7 mouse cellular contexts compared by ENCODE assay signal in the genomic region with DNA sequence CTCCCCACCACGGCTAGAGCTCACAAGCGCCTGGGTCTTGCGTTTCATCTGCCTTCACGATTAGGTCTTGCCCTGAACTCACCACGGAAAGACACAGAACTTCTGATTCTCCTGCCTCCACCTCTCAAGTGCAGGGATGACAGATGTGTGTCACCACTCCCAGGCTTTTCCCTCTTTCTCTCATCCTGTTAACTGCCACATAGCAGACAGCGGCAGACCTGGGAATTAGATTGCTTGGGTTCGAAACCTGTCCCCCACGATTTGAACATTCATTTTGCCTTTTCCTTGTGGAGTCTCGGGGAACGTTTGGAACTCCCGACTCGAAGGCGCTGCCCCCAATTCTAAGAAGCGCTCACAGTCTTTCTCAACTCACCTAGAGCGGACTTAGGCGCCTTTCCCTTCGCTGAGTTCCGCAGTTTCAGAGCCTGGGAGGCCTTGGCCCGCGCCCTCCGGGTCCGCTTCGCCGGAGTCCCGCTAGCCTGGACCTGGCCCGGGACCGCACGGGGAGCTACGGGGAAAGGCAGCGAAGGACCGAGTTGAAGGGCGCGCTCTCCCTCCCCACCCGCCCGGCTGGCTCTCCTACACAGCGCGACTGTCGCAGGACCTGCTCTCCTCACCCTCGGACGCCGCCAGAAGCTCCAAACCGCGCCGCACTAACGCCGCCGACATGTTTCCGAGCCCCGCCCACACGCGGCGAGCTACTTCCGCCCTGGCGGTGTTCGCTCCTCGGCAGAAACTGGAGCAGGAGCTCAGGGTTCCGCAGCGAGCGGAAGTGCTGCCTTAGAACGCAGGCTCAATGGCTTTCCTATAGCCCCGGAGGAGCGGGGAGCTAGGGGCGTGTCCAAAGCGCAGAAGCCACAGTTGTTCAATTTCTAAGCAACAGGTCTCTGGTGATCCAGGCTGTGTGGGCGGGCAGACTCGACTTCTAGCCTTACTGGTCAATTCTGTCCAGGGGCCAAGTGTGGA. TPM values are rescaled to one million over a fixed set of nuclear protein-coding genes. Genes with fewer than 3 reads are reported as not detected.
DNase-seq lines count a peak whose midpoint lies in the region; ATAC-seq lines count a peak whose summit lies in the region.

A gene (minus strand): TSS at position 706 of the 966 bp plus-strand sequence.

- H3K27me3 ChIP-seq in intestine, embryonic 15.5 days (replicated peaks) = no peaks in the 10 kb centered on the region
- no peaks in the 10 kb centered on the region for H3K27me3 ChIP-seq in midbrain, embryonic 11.5 days (ENCODE audit: control insufficient read depth, insufficient read depth, low read length)

- peak; percentile 95 for ATAC-seq in intestine, embryonic 15.5 days
- ATAC-seq in midbrain, embryonic 11.5 days (ENCODE audit: low FRiP score) = peak; percentile 91

- H3K27ac ChIP-seq in intestine, embryonic 15.5 days = peak within 1 kb of the TSS; percentile 29
- H3K27ac ChIP-seq in midbrain, embryonic 11.5 days (ENCODE audit: low read depth, low read length) = peak within 1 kb of the TSS; percentile 20; the same call in 1 of the 2 replicates

- intact Hi-C loops in gastrocnemius, postnatal 36 days (cut with DNase I) = loop anchor here (10.0 kb wide), 1 partner anchor 611 kb away; no protein-coding TSS in a partner anchor
- intact Hi-C loops in left cerebral cortex, postnatal 36 days (cut with DNase I) = loop anchor here (5.0 kb wide), 2 partner anchors 37 to 172 kb away; a partner anchor contains a TSS

- H3K9me3 ChIP-seq in intestine, embryonic 15.5 days = no peaks in the 10 kb centered on the region
- H3K9me3 ChIP-seq in midbrain, embryonic 11.5 days (ENCODE audit: control insufficient read depth, low read length) = no peaks in the 10 kb centered on the region

- H3K36me3 ChIP-seq in intestine, embryonic 15.5 days = peaks cover 4% of the 10 kb centered on the region; the same call in 1 of the 2 replicates
- no peaks in the 10 kb centered on the region for H3K36me3 ChIP-seq in midbrain, embryonic 11.5 days (ENCODE audit: control insufficient read depth, insufficient read depth, low read length)

- peak within 1 kb of the TSS; percentile 71 for H3K4me3 ChIP-seq in intestine, embryonic 15.5 days (replicated peaks)
- peak within 1 kb of the TSS; percentile 93 for H3K4me3 ChIP-seq in midbrain, embryonic 11.5 days (ENCODE audit: low read depth, low read length)

- peaks cover 20% of the 10 kb centered on the region for H3K4me1 ChIP-seq in intestine, embryonic 15.5 days (replicated peaks)
- peaks cover 8% of the 10 kb centered on the region; the same call in 1 of the 2 replicates for H3K4me1 ChIP-seq in midbrain, embryonic 11.5 days (ENCODE audit: control insufficient read depth, insufficient read depth, low read length)

- DNase-seq in adrenal gland, adult 2 months = peak; percentile 92
- DNase-seq in embryo, embryonic 11 days = peak; percentile 96
- DNase-seq in gastrocnemius, postnatal 36 days = peak; percentile 81 to 82
- DNase-seq in left cerebral cortex, postnatal 36 days (ENCODE audit: low spot score in 2 of 2) = peak; percentile 83 to 86
- peak; percentile 98 for DNase-seq in midbrain, embryonic 11.5 days (ENCODE audit: low spot score, missing footprints)
- peak; percentile 86 for DNase-seq in skeletal muscle tissue, adult 2 months (ENCODE audit: low read depth, low spot score)

- peak within 1 kb of the TSS; percentile 78 for H3K9ac ChIP-seq in intestine, embryonic 15.5 days
- H3K9ac ChIP-seq in midbrain, embryonic 11.5 days (ENCODE audit: low read length) = peak within 1 kb of the TSS; percentile 81

- WGBS in intestine, embryonic 15.5 days = under 1% methylated on average over 66 of the region's 66 CpGs
- whole genome bisulfite sequencing in midbrain, embryonic 11.5 days = 2% methylated on average over 60 of the region's 66 CpGs

- H3K4me2 ChIP-seq in intestine, embryonic 15.5 days (replicated peaks) = peak within 1 kb of the TSS; percentile 58
- H3K4me2 ChIP-seq in midbrain, embryonic 11.5 days = peak within 1 kb of the TSS; percentile 77

RNA-seq across cellular contexts. Expression of the gene that starts here (rescaled TPM):
- total RNA-seq in adrenal gland, adult 2 months (2021) = 10 to 100 TPM; 41.8 to 45.8 TPM
- polyA plus RNA-seq in adrenal gland, adult 2 months (2012; rRNA removed) = 20.0 and 21.3 TPM in 2 replicates
- total RNA-seq in gastrocnemius, postnatal 36 days (2021) = 10 to 100 TPM; 11.6 to 12.4 TPM
- 55.4 and 56.0 TPM in 2 replicates for polyA plus RNA-seq in intestine, embryonic 15.5 days (2015; fragmentation: Nextera tagmentation; extraction: Ambion mirVana)
- 10 to 100 TPM; 40.9 to 41.1 TPM for total RNA-seq in left cerebral cortex, postnatal 36 days (2021)
- polyA plus RNA-seq in midbrain, embryonic 11.5 days (2014; fragmentation: Nextera tagmentation; extraction: Ambion mirVana) = 70.9 and 75.4 TPM in 2 replicates

Comparison
In these comparisons a context has a peak if more than half of its experiments do, and no peak if none do; other contexts are left out.
1. Peak in every context shown above with its lines: DNase-seq, ATAC-seq, H3K4me3 ChIP-seq and H3K27ac ChIP-seq.